ENCODE assay signal across 8 mouse cellular contexts in genomic region chr1:119053402-119053841, GRCm38 (mm10). TPM values are rescaled to one million over a fixed set of nuclear protein-coding genes. Genes with fewer than 3 reads are reported as not detected.
DNase-seq lines count a peak whose midpoint lies in the region; ATAC-seq and TF ChIP-seq lines count a peak whose summit lies in the region.

TSS of gene Gli2 (minus strand) at chr1:119053619.

- under 1% methylated on average over 42 of the region's 42 CpGs for WGBS in forebrain, postnatal 0 days
- WGBS in liver, embryonic 16.5 days (ENCODE audit: insufficient replicate concordance), result under 1% methylated on average over 38 of the region's 42 CpGs
- 0% methylated on average over 37 of the region's 42 CpGs for WGBS in neural tube, embryonic 15.5 days

- no peak for TF ChIP-seq EP300 in ES-Bruce4 (IDR thresholded peaks at IDR 0.05; ENCODE audit: insufficient read depth, low read depth, low read length)

- H3K9ac ChIP-seq in ES-Bruce4 (ENCODE audit: low read depth, poor library complexity, severe bottlenecking), result peak within 1 kb of the TSS; percentile 78
- H3K9ac ChIP-seq in forebrain, postnatal 0 days, result peak within 1 kb of the TSS; percentile 47
- no peak within 1 kb of the TSS for H3K9ac ChIP-seq in liver, embryonic 16.5 days (ENCODE audit: low read depth, low read length)
- peak within 1 kb of the TSS; percentile 45 for H3K9ac ChIP-seq in neural tube, embryonic 15.5 days (replicated peaks)

- peak within 1 kb of the TSS; percentile 96 for H3K4me2 ChIP-seq in forebrain, postnatal 0 days (ENCODE audit: low read depth)
- H3K4me2 ChIP-seq in liver, embryonic 16.5 days (ENCODE audit: low read depth, low read length), result peak within 1 kb of the TSS; percentile 67
- H3K4me2 ChIP-seq in neural tube, embryonic 15.5 days, result peak within 1 kb of the TSS; percentile 97

- H3K4me1 ChIP-seq in ES-Bruce4 (ENCODE audit: control insufficient read depth, insufficient read depth, low read length), result no peaks in the 10 kb centered on the region
- peaks cover 5% of the 10 kb centered on the region; the same call in 1 of the 2 replicates for H3K4me1 ChIP-seq in forebrain, postnatal 0 days (ENCODE audit: insufficient read depth)
- no peaks in the 10 kb centered on the region for H3K4me1 ChIP-seq in liver, embryonic 16.5 days (ENCODE audit: control insufficient read depth, low read depth, low read length)
- H3K4me1 ChIP-seq in neural tube, embryonic 15.5 days, result peaks cover 55% of the 10 kb centered on the region

- H3K9me3 ChIP-seq in ES-Bruce4 (replicated peaks; ENCODE audit: control insufficient read depth, insufficient read depth, low read length, poor library complexity, severe bottlenecking), result no peaks in the 10 kb centered on the region
- no peaks in the 10 kb centered on the region for H3K9me3 ChIP-seq in forebrain, postnatal 0 days (ENCODE audit: low read length)
- H3K9me3 ChIP-seq in liver, embryonic 16.5 days (replicated peaks; ENCODE audit: control insufficient read depth, low read length), result no peaks in the 10 kb centered on the region
- H3K9me3 ChIP-seq in neural tube, embryonic 15.5 days (replicated peaks), result no peaks in the 10 kb centered on the region

- no peaks in the 10 kb centered on the region for H3K27me3 ChIP-seq in ES-Bruce4 (ENCODE audit: control insufficient read depth, insufficient read depth, low read length, poor library complexity, severe bottlenecking)
- peaks cover 8% of the 10 kb centered on the region; the same call in 1 of the 2 replicates for H3K27me3 ChIP-seq in forebrain, postnatal 0 days (ENCODE audit: insufficient read depth, low read length)
- H3K27me3 ChIP-seq in liver, embryonic 16.5 days (ENCODE audit: control insufficient read depth, insufficient read depth, low read depth, low read length), result peaks cover 68% of the 10 kb centered on the region
- peaks cover 37% of the 10 kb centered on the region for H3K27me3 ChIP-seq in neural tube, embryonic 15.5 days (replicated peaks)

- no peaks in the 10 kb centered on the region for H3K36me3 ChIP-seq in ES-Bruce4 (ENCODE audit: control insufficient read depth, insufficient read depth, low read length, poor library complexity, severe bottlenecking)
- H3K36me3 ChIP-seq in forebrain, postnatal 0 days (ENCODE audit: insufficient read depth), result no peaks in the 10 kb centered on the region
- H3K36me3 ChIP-seq in liver, embryonic 16.5 days (ENCODE audit: control insufficient read depth, insufficient read depth), result no peaks in the 10 kb centered on the region
- no peaks in the 10 kb centered on the region for H3K36me3 ChIP-seq in neural tube, embryonic 15.5 days

- intact Hi-C loops in heart, postnatal 25 days (cut with DNase I), result loop anchor here (10.0 kb wide), 1 partner anchor 209 kb away; no protein-coding TSS in a partner anchor

- peak; percentile 67 for TF ChIP-seq CTCF in ES-Bruce4 (IDR thresholded peaks at IDR 0.05; ENCODE audit: low read depth, low read length)
- peak; percentile 93 for TF ChIP-seq CTCF in forebrain, postnatal 0 days (IDR thresholded peaks at IDR 0.05; ENCODE audit: low read depth)

- TF ChIP-seq POLR2A in ES-Bruce4 (IDR thresholded peaks at IDR 0.05; ENCODE audit: insufficient read depth, low read length), result no peak

- H3K4me3 ChIP-seq in ES-Bruce4 (ENCODE audit: low read depth, low read length), result peak within 1 kb of the TSS; percentile 80
- H3K4me3 ChIP-seq in forebrain, postnatal 0 days (ENCODE audit: low read depth, low read length), result peak within 1 kb of the TSS; percentile 45
- H3K4me3 ChIP-seq in liver, embryonic 16.5 days (ENCODE audit: low read depth, low read length), result peak within 1 kb of the TSS; percentile 45
- H3K4me3 ChIP-seq in neural tube, embryonic 15.5 days (replicated peaks), result peak within 1 kb of the TSS; percentile 48

- peak; percentile 93 for ATAC-seq in forebrain, postnatal 0 days
- peak; percentile 51; the same call in 1 of the 2 replicates for ATAC-seq in liver, embryonic 16.5 days (ENCODE audit: low read depth)
- ATAC-seq in neural tube, embryonic 15.5 days (ENCODE audit: low FRiP score), result peak; percentile 85

- DNase-seq in cerebellum, adult 18-20 months, result peak; percentile 66 to 71
- peak; percentile 91 for DNase-seq in forebrain, postnatal 0 days
- DNase-seq in heart, postnatal 25 days (ENCODE audit: low spot score), result peak; percentile 78
- peak; percentile 76 to 90 for DNase-seq in layer of hippocampus, adult 18-20 months (ENCODE audit: low spot score in 2 of 2)
- peak; percentile 73 for DNase-seq in thymus, postnatal 14 days

- peak within 1 kb of the TSS; percentile 16; the same call in 1 of the 2 replicates for H3K27ac ChIP-seq in ES-Bruce4 (ENCODE audit: insufficient read depth, low read length)
- H3K27ac ChIP-seq in forebrain, postnatal 0 days (ENCODE audit: low read depth, low read length), result peak within 1 kb of the TSS; percentile 9
- no peak within 1 kb of the TSS for H3K27ac ChIP-seq in liver, embryonic 16.5 days (ENCODE audit: low read length)
- H3K27ac ChIP-seq in neural tube, embryonic 15.5 days (replicated peaks), result peak within 1 kb of the TSS; percentile 77

RNA-seq across cellular contexts. Expression of gene Gli2, which starts in this region (rescaled TPM):
- 8.7 and 10.9 TPM in 2 replicates for polyA plus RNA-seq in ES-Bruce4 (2011; ENCODE audit: insufficient read depth, insufficient read length, low read depth, missing spikeins)
- total RNA-seq in forebrain, postnatal 0 days (2014; rRNA removed), result 0.92 and 4.4 TPM in 2 replicates
- 0.63 and 1.3 TPM in 2 replicates for polyA plus RNA-seq in forebrain, postnatal 0 days (2015; fragmentation: Nextera tagmentation; extraction: Ambion mirVana)
- total RNA-seq in heart, postnatal 25 days (2021), result 1 to 10 TPM; 1.3 to 1.9 TPM
- total RNA-seq in layer of hippocampus, adult 18-20 months (2021), result 1 to 10 TPM; 3.2 to 4.1 TPM
- 0.20 and 0.54 TPM in 2 replicates for polyA plus RNA-seq in liver, embryonic 16.5 days (2015; fragmentation: Nextera tagmentation; extraction: Ambion mirVana)
- polyA plus RNA-seq in neural tube, embryonic 15.5 days (2015; fragmentation: Nextera tagmentation; extraction: Ambion mirVana), result 1.6 and 3.1 TPM in 2 replicates

Comparison
In these comparisons a context has a peak if more than half of its experiments do, and no peak if none do; other contexts are left out.
1. Peak in ATAC-seq, H3K4me3 ChIP-seq and H3K4me2 ChIP-seq in liver, embryonic 16.5 days; RNA of the gene not detected or under 1 TPM.